Mouse (Mus musculus) liver, postnatal 0 days (tissue): Measurements from ENCODE around the gene Tomm20.

Experiments
- CTCF ChIP-seq: sonication (generic); IDR thresholded peaks from 2 replicates; pipeline ENCODE4 v1.5.1; 2016; ENCODE audit warnings: antibody characterized with exemption, low read depth
- EP300 ChIP-seq: IDR thresholded peaks from 2 replicates; pipeline ENCODE4 v1.6.1; 2016; ENCODE audit warnings: antibody characterized with exemption, low read depth, mild to moderate bottlenecking

GRCm38 (mm10) chr8:126918356-126918755 is 27.3 kb downstream of the Tomm20 start:
- no peak for TF ChIP-seq CTCF
- no peak for TF ChIP-seq EP300
